Mouse (Mus musculus): ENCODE measurements around the gene Lrrc29.
A peak's percentile ranks its signal among the peaks of the same experiment; 100 is the strongest.

Gene Lrrc29

GRCm38 (mm10) chr8:105326141-105326672 lies at the start of gene Lrrc29, which contains the start of gene Tmem208:
Gene Lrrc29 (minus strand): TSS chr8:105326278.
Gene Tmem208 (plus strand): TSS chr8:105326354.
- DNase-seq (ENCODE audit: low spot score): peak; percentile 97

- DNase-seq (ENCODE audit: low spot score): peak; percentile 59
Measured at GRCm38 (mm10) chr8:105374513-105374966, 48.5 kb upstream of the Lrrc29 start.

- DNase-seq (ENCODE audit: low spot score): no peak
Measured at GRCm38 (mm10) chr8:105373032-105373431, 47.0 kb upstream of the Lrrc29 start, which contains the start of gene Plekhg4. Gene Plekhg4 (plus strand): TSS chr8:105373274.

GRCm38 (mm10) chr8:105372473-105372872 lies 46.4 kb upstream of the Lrrc29 start:
- no peak for DNase-seq (ENCODE audit: low spot score)

- DNase-seq (ENCODE audit: low spot score): peak; percentile 31
Measured at GRCm38 (mm10) chr8:105367107-105367506, 41.0 kb upstream of the Lrrc29 start.

- DNase-seq (ENCODE audit: low spot score): no peak
Measured at GRCm38 (mm10) chr8:105361751-105362702, 35.9 kb upstream of the Lrrc29 start.

GRCm38 (mm10) chr8:105359646-105360045 lies 33.6 kb upstream of the Lrrc29 start:
- peak; percentile 79 for DNase-seq (ENCODE audit: low spot score)

GRCm38 (mm10) chr8:105359208-105359607 lies 33.1 kb upstream of the Lrrc29 start:
- DNase-seq (ENCODE audit: low spot score): no peak

GRCm38 (mm10) chr8:105356681-105357080 lies 30.6 kb upstream of the Lrrc29 start:
- no peak for DNase-seq (ENCODE audit: low spot score)

- no peak for DNase-seq (ENCODE audit: low spot score)
Measured at GRCm38 (mm10) chr8:105355179-105356024, 29.3 kb upstream of the Lrrc29 start.

GRCm38 (mm10) chr8:105354549-105354948 lies 28.5 kb upstream of the Lrrc29 start:
- no peak for DNase-seq (ENCODE audit: low spot score)

- DNase-seq (ENCODE audit: low spot score): no peak
Measured at GRCm38 (mm10) chr8:105353583-105354135, 27.6 kb upstream of the Lrrc29 start.

- no peak for DNase-seq (ENCODE audit: low spot score)
Measured at GRCm38 (mm10) chr8:105350186-105350585, 24.1 kb upstream of the Lrrc29 start.

- DNase-seq (ENCODE audit: low spot score): peak; percentile 56
Measured at GRCm38 (mm10) chr8:105349096-105349771, 23.2 kb upstream of the Lrrc29 start.

GRCm38 (mm10) chr8:105348450-105349095 lies 22.5 kb upstream of the Lrrc29 start, which contains the start of gene Slc9a5:
Gene Slc9a5 (plus strand): TSS chr8:105348843.
- peak; percentile 75 for DNase-seq (ENCODE audit: low spot score)

GRCm38 (mm10) chr8:105347428-105348221 lies 21.5 kb upstream of the Lrrc29 start, which contains the start of gene Fhod1:
Gene Fhod1 (minus strand): TSS chr8:105347953.
- peak; percentile 96 for DNase-seq (ENCODE audit: low spot score)

- DNase-seq (ENCODE audit: low spot score): peak; percentile 40
Measured at GRCm38 (mm10) chr8:105346611-105347427, 20.7 kb upstream of the Lrrc29 start.

- DNase-seq (ENCODE audit: low spot score): no peak
Measured at GRCm38 (mm10) chr8:105345061-105345975, 19.2 kb upstream of the Lrrc29 start.

All from retina, embryonic 14.5 days (tissue).